Mouse (Mus musculus) neural tube, embryonic 15.5 days (tissue): ENCODE results near the gene Tbc1d16. TPM values are rescaled to one million over a fixed set of nuclear protein-coding genes. Genes with fewer than 3 reads are reported as not detected.
"Not testable (repeated sequence)": the region's sequence is repeated elsewhere in the genome, so short reads cannot be mapped to it uniquely, and the experiment has no call there.

Source experiments
- ATAC-seq: fragments of 200-750 bp; cut with Nextera tagmentation; 2 replicates; pipeline ENCODE4 v1.8.0; 2017; ENCODE audit warnings: mild to moderate bottlenecking, moderate TSS enrichment, moderate library complexity; ENCODE audit not compliant: low FRiP score
- H3K27ac ChIP-seq: fragments of 300-500 bp; sonication (generic); replicated peaks from 2 replicates; pipeline ENCODE4 v1.5.1; 2015; ENCODE audit warnings: mild to moderate bottlenecking, inconsistent platforms
- H3K27me3 ChIP-seq: fragments of 300-500 bp; sonication (generic); replicated peaks from 2 replicates; pipeline ENCODE4 v1.6.1; 2015; ENCODE audit warnings: inconsistent platforms
- H3K36me3 ChIP-seq: fragments of 300-500 bp; sonication (generic); 2 replicates; pipeline ENCODE4 v1.6.1; 2015; ENCODE audit warnings: inconsistent platforms
- H3K4me1 ChIP-seq: fragments of 300-500 bp; sonication (generic); 2 replicates; pipeline ENCODE4 v1.6.1; 2015; ENCODE audit warnings: inconsistent platforms
- H3K4me2 ChIP-seq: fragments of 300-500 bp; sonication (generic); 2 replicates; pipeline ENCODE4 v1.6.1; 2015; ENCODE audit warnings: inconsistent platforms, mild to moderate bottlenecking, moderate library complexity
- H3K4me3 ChIP-seq: fragments of 300-500 bp; sonication (generic); replicated peaks from 2 replicates; pipeline ENCODE4 v1.5.1; 2015; ENCODE audit warnings: mild to moderate bottlenecking, inconsistent platforms
- H3K9ac ChIP-seq: fragments of 300-500 bp; sonication (generic); replicated peaks from 2 replicates; pipeline ENCODE4 v1.6.1; 2015; ENCODE audit warnings: mild to moderate bottlenecking, inconsistent platforms
- H3K9me3 ChIP-seq: fragments of 300-500 bp; sonication (generic); replicated peaks from 2 replicates; pipeline ENCODE4 v1.6.1; 2016; ENCODE audit warnings: inconsistent platforms
- WGBS: fragments of 180-500 bp; shearing (Covaris S2); methylation state at CpG from one replicate; pipeline ENCODE4 v1.1.7; 2015; ENCODE audit warnings: mixed read lengths; 5-methylcytosine and 5-hydroxymethylcytosine counted together
- polyA plus RNA-seq: library from polyadenylated mRNA; unstranded; fragments of >200 nt; fragmentation: Nextera tagmentation; extraction: Ambion mirVana; gene quantifications from 2 replicates; pipeline ENCODE4 v1.2.1, GENCODE M21; 2015

Tbc1d16 gene
- polyA plus RNA-seq = 43.9 and 47.4 TPM in 2 replicates

GRCm38 (mm10) chr11:119228091-119228781 lies at the start of gene Tbc1d16, which contains the start of gene Ccdc40:
Gene Tbc1d16, minus strand, starts transcription at chr11:119228499.
Gene Ccdc40, plus strand, starts transcription at chr11:119228572.
- Histone ChIP-seq H3K27ac (peak within 1 kb of the TSS; percentile 86), H3K36me3 (no peaks in the 10 kb centered on the region), H3K9ac (peak within 1 kb of the TSS; percentile 88), H3K4me3 (peak within 1 kb of the TSS; percentile 81), H3K9me3 (no peaks in the 10 kb centered on the region), H3K4me2 (peak within 1 kb of the TSS; percentile 99), H3K4me1 (peaks cover 70% of the 10 kb centered on the region), H3K27me3 (no peaks in the 10 kb centered on the region)
- ATAC-seq = peak; percentile 92
- WGBS = under 1% methylated on average over 51 of the region's 66 CpGs

DNA sequence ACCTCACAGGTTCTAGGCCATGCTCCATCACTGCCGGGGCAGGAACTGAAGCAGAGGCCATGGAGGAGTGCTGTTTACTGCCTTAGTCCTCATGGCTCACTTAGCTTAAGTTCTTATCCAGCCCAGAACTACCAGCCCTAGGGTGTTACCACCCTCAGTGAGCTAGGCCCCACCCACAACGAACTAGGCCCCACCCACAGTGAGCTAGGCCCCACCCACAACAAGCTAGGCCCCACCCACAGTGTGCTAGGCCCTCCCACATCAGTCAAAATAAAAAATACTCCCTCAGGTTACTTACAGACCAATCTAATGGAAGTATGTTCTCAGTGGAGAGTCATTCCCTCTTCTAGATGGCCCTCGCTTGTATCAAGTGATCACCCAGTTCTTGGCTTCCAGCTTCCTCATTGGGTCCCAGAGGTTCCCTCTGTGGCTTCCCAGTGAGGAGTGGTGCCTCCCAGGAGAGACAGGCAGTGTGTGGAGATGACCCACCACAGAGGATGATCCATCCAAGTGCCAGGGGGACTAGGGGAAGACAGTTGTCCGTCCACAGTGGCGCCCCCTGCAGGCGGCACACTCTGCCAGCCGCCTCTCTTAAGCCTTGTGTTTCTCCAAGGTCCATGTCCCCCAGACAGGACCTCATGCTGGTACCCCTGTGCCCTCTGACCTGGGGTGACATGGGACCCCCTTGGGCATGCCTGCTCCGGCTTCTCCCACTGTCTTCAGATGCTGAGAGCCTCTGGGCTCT lies 45.1 kb upstream of the Tbc1d16 start:
- no peak for ATAC-seq
- H3K4me2 ChIP-seq = no peak overlapping the region
- H3K9ac ChIP-seq = no peak overlapping the region
- no peaks in the 10 kb centered on the region for H3K27me3 ChIP-seq
- H3K4me3 ChIP-seq = no peak overlapping the region
- no peaks in the 10 kb centered on the region for H3K9me3 ChIP-seq
- H3K36me3 ChIP-seq = peaks cover 68% of the 10 kb centered on the region
- H3K27ac ChIP-seq = no peak overlapping the region
- H3K4me1 ChIP-seq = peaks cover 33% of the 10 kb centered on the region
- WGBS = 88% methylated on average over 8 of the region's 8 CpGs

DNA sequence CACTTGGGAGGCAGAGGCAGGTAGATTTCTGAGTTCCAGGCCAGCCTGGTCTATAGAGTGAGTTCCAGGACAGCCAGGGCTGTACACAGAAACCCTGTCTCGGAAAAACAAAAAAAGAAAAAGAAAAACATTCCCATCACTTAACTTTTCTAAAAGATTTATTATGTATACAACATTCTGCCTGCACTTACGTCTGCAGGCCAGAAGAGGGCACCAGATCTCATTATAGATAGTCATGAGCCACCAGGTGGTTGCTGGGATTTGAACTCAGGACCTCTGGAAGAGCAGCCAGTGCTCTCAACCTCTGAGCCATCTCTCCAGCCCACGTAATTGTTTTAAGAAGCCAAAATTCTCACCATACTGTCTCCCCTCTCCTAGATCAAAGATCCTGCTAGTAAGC lies 44.2 kb upstream of the Tbc1d16 start:
- not testable (repeated sequence) for H3K27ac ChIP-seq, ATAC-seq, H3K27me3 ChIP-seq, H3K4me3 ChIP-seq, H3K9ac ChIP-seq, H3K4me2 ChIP-seq, H3K9me3 ChIP-seq
- H3K36me3 ChIP-seq = peaks cover 64% of the 10 kb centered on the region
- WGBS = 66% methylated on average over 3 of the region's 3 CpGs
- H3K4me1 ChIP-seq = peaks cover 40% of the 10 kb centered on the region

GRCm38 (mm10) chr11:119268557-119269195 lies 40.4 kb upstream of the Tbc1d16 start:
- WGBS = 69% methylated on average over 16 of the region's 16 CpGs
- Histone ChIP-seq H3K4me3 (peak overlapping the region; percentile 74), H3K27me3 (no peaks in the 10 kb centered on the region), H3K27ac (no peak overlapping the region), H3K36me3 (peaks cover 39% of the 10 kb centered on the region), H3K9me3 (no peaks in the 10 kb centered on the region), H3K4me2 (peak overlapping the region; percentile 90), H3K9ac (peak overlapping the region; percentile 77), H3K4me1 (peaks cover 46% of the 10 kb centered on the region)
- no peak for ATAC-seq

- ATAC-seq = peak; percentile 82
These were observed 39.7 kb upstream of the Tbc1d16 start, which contains the start of gene Gaa for GRCm38 (mm10) chr11:119267768-119268556. Gene Gaa, plus strand, starts transcription at chr11:119267887.

GRCm38 (mm10) chr11:119267241-119267674 lies 39.0 kb upstream of the Tbc1d16 start:
- H3K4me2 ChIP-seq = peak overlapping the region; percentile 90
- H3K27ac ChIP-seq = peak overlapping the region; percentile 69
- peaks cover 29% of the 10 kb centered on the region for H3K36me3 ChIP-seq
- no peaks in the 10 kb centered on the region for H3K27me3 ChIP-seq
- H3K4me3 ChIP-seq = peak overlapping the region; percentile 74; the same call in 1 of the 2 replicates
- peaks cover 46% of the 10 kb centered on the region for H3K4me1 ChIP-seq
- peak; percentile 19; the same call in 1 of the 2 replicates for ATAC-seq
- WGBS = 49% methylated on average over 6 of the region's 6 CpGs
- no peaks in the 10 kb centered on the region for H3K9me3 ChIP-seq
- H3K9ac ChIP-seq = 0 out of 2 replicates have a peak overlapping the region, but pooled peaks have one; percentile 77

More at GRCm38 (mm10) chr11:119267768-119268556, 39.7 kb upstream of the Tbc1d16 start, which contains the start of gene Gaa:
- peak within 1 kb of the TSS; percentile 72 for H3K27ac ChIP-seq
- H3K4me3 ChIP-seq = peak within 1 kb of the TSS; percentile 74
- peak within 1 kb of the TSS; percentile 77 for H3K9ac ChIP-seq
- WGBS = 5% methylated on average over 52 of the region's 52 CpGs
- H3K27me3 ChIP-seq = no peaks in the 10 kb centered on the region
- peaks cover 32% of the 10 kb centered on the region for H3K36me3 ChIP-seq
- no peaks in the 10 kb centered on the region for H3K9me3 ChIP-seq
- peak within 1 kb of the TSS; percentile 90 for H3K4me2 ChIP-seq
- H3K4me1 ChIP-seq = peaks cover 46% of the 10 kb centered on the region

DNA sequence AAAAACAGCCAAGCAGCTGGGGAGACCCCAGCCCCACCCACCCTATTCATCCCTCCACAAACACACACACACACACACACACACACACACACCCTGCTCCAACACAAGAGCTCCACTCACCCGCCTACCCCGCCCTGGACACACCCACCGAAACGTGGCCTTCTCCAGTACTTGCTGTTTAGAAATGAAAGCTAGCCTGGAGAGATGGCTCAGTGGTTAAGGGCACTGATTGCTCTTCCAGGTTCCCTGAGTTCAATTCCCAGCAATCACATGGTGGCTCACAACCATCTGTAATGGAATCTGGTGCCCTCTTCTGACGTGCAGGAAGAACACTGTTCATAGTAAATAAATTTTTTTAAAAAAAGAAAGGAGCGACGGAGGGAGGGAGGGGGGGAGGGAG lies 37.5 kb upstream of the Tbc1d16 start:
- peaks cover 38% of the 10 kb centered on the region for H3K4me1 ChIP-seq
- no peak overlapping the region for H3K27ac ChIP-seq
- H3K36me3 ChIP-seq = peaks cover 15% of the 10 kb centered on the region
- no peak for ATAC-seq
- no peaks in the 10 kb centered on the region for H3K27me3 ChIP-seq
- no peak overlapping the region for H3K4me2 ChIP-seq
- no peak overlapping the region for H3K9ac ChIP-seq
- WGBS = 79% methylated on average over 7 of the region's 7 CpGs
- no peak overlapping the region for H3K4me3 ChIP-seq
- H3K9me3 ChIP-seq = no peaks in the 10 kb centered on the region

GRCm38 (mm10) chr11:119264413-119264812 lies 36.1 kb upstream of the Tbc1d16 start:
- Histone ChIP-seq H3K36me3 (peaks cover 9% of the 10 kb centered on the region; the same call in 1 of the 2 replicates), H3K9me3 (no peaks in the 10 kb centered on the region), H3K4me2 (no peak overlapping the region), H3K4me1 (peaks cover 24% of the 10 kb centered on the region), H3K27me3 (no peaks in the 10 kb centered on the region), H3K9ac (no peak overlapping the region), H3K4me3 (no peak overlapping the region), H3K27ac (no peak overlapping the region)
- WGBS = 95% methylated on average over 13 of the region's 13 CpGs
- ATAC-seq = no peak

- no peak overlapping the region for H3K4me3 ChIP-seq
- H3K9ac ChIP-seq = no peak overlapping the region
- 92% methylated on average over 8 of the region's 8 CpGs for WGBS
- H3K27ac ChIP-seq = no peak overlapping the region
- peaks cover 8% of the 10 kb centered on the region; the same call in 1 of the 2 replicates for H3K36me3 ChIP-seq
- H3K9me3 ChIP-seq = no peaks in the 10 kb centered on the region
- H3K4me2 ChIP-seq = no peak overlapping the region
- no peaks in the 10 kb centered on the region for H3K27me3 ChIP-seq
- peaks cover 4% of the 10 kb centered on the region; the same call in 1 of the 2 replicates for H3K4me1 ChIP-seq
- no peak for ATAC-seq
These were observed 31.7 kb upstream of the Tbc1d16 start for GRCm38 (mm10) chr11:119259977-119260376.

DNA sequence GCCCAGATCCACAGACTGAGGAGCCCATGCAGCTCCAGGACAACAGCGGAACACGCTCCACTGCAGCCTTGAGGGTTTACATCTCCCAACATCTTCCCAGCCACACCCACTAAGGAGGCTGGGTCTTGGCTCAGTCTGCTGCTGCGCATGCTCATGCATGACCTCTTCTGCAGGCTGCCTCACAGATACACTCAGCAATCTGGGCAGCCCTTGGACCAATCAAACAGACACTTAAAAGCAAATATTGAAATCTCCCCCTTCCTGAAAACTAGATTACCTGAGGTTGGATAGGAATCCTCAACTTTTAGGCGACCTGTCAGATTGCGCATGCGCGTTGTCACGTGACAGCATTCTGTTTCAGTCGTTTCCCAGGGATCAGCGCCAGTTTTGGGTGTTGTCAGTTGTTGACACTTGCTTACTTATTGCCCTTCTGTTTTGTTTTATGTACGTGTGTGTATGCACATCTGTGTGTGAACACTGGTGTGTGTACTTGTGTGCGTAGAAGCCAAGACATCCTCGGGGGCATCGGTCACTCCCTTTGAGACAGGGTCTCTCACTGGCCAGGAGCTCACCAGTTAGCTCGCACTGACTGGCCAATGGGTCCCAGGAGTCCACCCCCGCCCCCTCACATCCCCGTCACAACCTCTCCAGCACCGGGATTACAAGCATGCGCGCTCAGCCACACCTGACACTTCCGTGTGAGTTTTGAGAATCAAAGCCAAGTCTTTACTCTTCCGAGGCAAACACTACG lies 30.4 kb upstream of the Tbc1d16 start:
- Histone ChIP-seq H3K4me3 (peak overlapping the region; percentile 30), H3K27me3 (no peaks in the 10 kb centered on the region), H3K9ac (peak overlapping the region; percentile 26), H3K4me2 (peak overlapping the region; percentile 50), H3K9me3 (no peaks in the 10 kb centered on the region), H3K36me3 (no peaks in the 10 kb centered on the region), H3K27ac (peak overlapping the region; percentile 56), H3K4me1 (peaks cover 4% of the 10 kb centered on the region; the same call in 1 of the 2 replicates)
- ATAC-seq = peak; percentile 78
- 68% methylated on average over 23 of the region's 23 CpGs for WGBS
